Mouse (Mus musculus) forebrain, embryonic 15.5 days (tissue): ENCODE results near the gene Arid1a. TPM values are rescaled to one million over a fixed set of nuclear protein-coding genes. Genes with fewer than 3 reads are reported as not detected.

Source experiments
- ATAC-seq: fragments of 200-750 bp; cut with Nextera tagmentation; replicated peaks from 2 replicates; pipeline ENCODE4 v1.8.0; 2017; ENCODE audit warnings: mild to moderate bottlenecking, moderate TSS enrichment, moderate library complexity
- H3K27ac ChIP-seq: fragments of 300-500 bp; sonication (generic); replicated peaks from 2 replicates; pipeline ENCODE4 v1.5.1; 2015; ENCODE audit warnings: mild to moderate bottlenecking, inconsistent platforms
- H3K27me3 ChIP-seq: fragments of 300-500 bp; sonication (generic); 2 replicates; pipeline ENCODE4 v1.6.1; 2015; ENCODE audit warnings: inconsistent platforms
- H3K36me3 ChIP-seq: fragments of 300-500 bp; sonication (generic); 2 replicates; pipeline ENCODE4 v1.6.1; 2015; ENCODE audit warnings: mild to moderate bottlenecking, inconsistent platforms
- H3K4me1 ChIP-seq: fragments of 300-500 bp; sonication (generic); 2 replicates; pipeline ENCODE4 v1.6.1; 2015; ENCODE audit warnings: inconsistent platforms
- H3K4me2 ChIP-seq: fragments of 300-500 bp; sonication (generic); replicated peaks from 2 replicates; pipeline ENCODE4 v1.6.1; 2015; ENCODE audit warnings: mild to moderate bottlenecking, inconsistent platforms
- H3K4me3 ChIP-seq: fragments of 300-500 bp; sonication (generic); 2 replicates; pipeline ENCODE4 v1.5.1; 2015; ENCODE audit warnings: mild to moderate bottlenecking, inconsistent platforms
- H3K9ac ChIP-seq: fragments of 300-500 bp; sonication (generic); replicated peaks from 2 replicates; pipeline ENCODE4 v1.6.1; 2015; ENCODE audit warnings: mild to moderate bottlenecking, inconsistent platforms
- H3K9me3 ChIP-seq: fragments of 300-500 bp; sonication (generic); 2 replicates; pipeline ENCODE4 v1.6.1; 2016; ENCODE audit warnings: inconsistent platforms
- WGBS: fragments of 180-500 bp; shearing (Covaris S2); methylation state at CpG from one replicate; pipeline ENCODE4 v1.1.7; 2015; ENCODE audit warnings: mixed read lengths; 5-methylcytosine and 5-hydroxymethylcytosine counted together
- polyA plus RNA-seq: library from polyadenylated mRNA; unstranded; fragments of >200 nt; fragmentation: Nextera tagmentation; extraction: Ambion mirVana; gene quantifications from 2 replicates; pipeline ENCODE4 v1.2.1, GENCODE M21; 2015

Arid1a gene
- polyA plus RNA-seq, 1 experiment from 2014 or later, result 40.9 TPM

GRCm38 (mm10) chr4:133688417-133689067, 68.0 kb downstream of the Arid1a start:
- Histone ChIP-seq H3K36me3 (peaks cover 97% of the 10 kb centered on the region), H3K27ac (no peak overlapping the region), H3K27me3 (no peaks in the 10 kb centered on the region), H3K9me3 (no peaks in the 10 kb centered on the region), H3K4me1 (peaks cover 29% of the 10 kb centered on the region), H3K4me2 (no peak overlapping the region), H3K9ac (no peak overlapping the region), H3K4me3 (no peak overlapping the region)
- ATAC-seq, result peak; percentile 38
- WGBS, result 48% methylated on average over 7 of the region's 7 CpGs

GRCm38 (mm10) chr4:133687126-133687525, 69.4 kb downstream of the Arid1a start:
- Histone ChIP-seq H3K4me2 (no peak overlapping the region), H3K36me3 (peaks cover 96% of the 10 kb centered on the region), H3K4me3 (no peak overlapping the region), H3K9me3 (no peaks in the 10 kb centered on the region), H3K9ac (no peak overlapping the region), H3K4me1 (peaks cover 29% of the 10 kb centered on the region), H3K27ac (no peak overlapping the region), H3K27me3 (no peaks in the 10 kb centered on the region)
- 88% methylated on average over 5 of the region's 5 CpGs for WGBS
- ATAC-seq, result no peak

GRCm38 (mm10) chr4:133686512-133686911, 70.1 kb downstream of the Arid1a start:
- Histone ChIP-seq H3K27ac (no peak overlapping the region), H3K4me3 (no peak overlapping the region), H3K4me2 (no peak overlapping the region), H3K27me3 (no peaks in the 10 kb centered on the region), H3K36me3 (peaks cover 96% of the 10 kb centered on the region), H3K4me1 (peaks cover 29% of the 10 kb centered on the region), H3K9me3 (no peaks in the 10 kb centered on the region), H3K9ac (no peak overlapping the region)
- no peak for ATAC-seq
- WGBS, result 91% methylated on average over 11 of the region's 11 CpGs

- Histone ChIP-seq H3K27me3 (no peaks in the 10 kb centered on the region), H3K9ac (no peak overlapping the region), H3K4me2 (no peak overlapping the region), H3K36me3 (peaks cover 61% of the 10 kb centered on the region), H3K4me3 (no peak overlapping the region), H3K4me1 (peaks cover 16% of the 10 kb centered on the region), H3K27ac (no peak overlapping the region), H3K9me3 (no peaks in the 10 kb centered on the region)
- WGBS, result 84% methylated on average over 14 of the region's 14 CpGs
- ATAC-seq, result no peak
Observed at GRCm38 (mm10) chr4:133680206-133680786, 76.3 kb downstream of the Arid1a start.

GRCm38 (mm10) chr4:133679629-133680028, 76.9 kb downstream of the Arid1a start:
- Histone ChIP-seq H3K9me3 (no peaks in the 10 kb centered on the region), H3K36me3 (peaks cover 54% of the 10 kb centered on the region), H3K27me3 (no peaks in the 10 kb centered on the region), H3K4me2 (no peak overlapping the region), H3K9ac (no peak overlapping the region), H3K4me1 (peaks cover 18% of the 10 kb centered on the region), H3K27ac (no peak overlapping the region), H3K4me3 (no peak overlapping the region)
- 86% methylated on average over 7 of the region's 7 CpGs for WGBS
- no peak for ATAC-seq

GRCm38 (mm10) chr4:133677266-133677665, 79.3 kb downstream of the Arid1a start:
- Histone ChIP-seq H3K4me1 (peaks cover 36% of the 10 kb centered on the region), H3K4me2 (no peak overlapping the region), H3K9ac (no peak overlapping the region), H3K36me3 (peaks cover 32% of the 10 kb centered on the region), H3K9me3 (no peaks in the 10 kb centered on the region), H3K27ac (peak overlapping the region; percentile 63; the same call in 1 of the 2 replicates), H3K27me3 (no peaks in the 10 kb centered on the region), H3K4me3 (no peak overlapping the region)
- 71% methylated on average over 7 of the region's 7 CpGs for WGBS
- no peak for ATAC-seq

GRCm38 (mm10) chr4:133676189-133676588, 80.4 kb downstream of the Arid1a start:
- 12% methylated on average over 3 of the region's 3 CpGs for WGBS
- H3K27ac ChIP-seq, result peak overlapping the region; percentile 63
- peaks cover 44% of the 10 kb centered on the region for H3K4me1 ChIP-seq
- H3K36me3 ChIP-seq, result peaks cover 21% of the 10 kb centered on the region
- no peaks in the 10 kb centered on the region for H3K27me3 ChIP-seq
- H3K4me2 ChIP-seq, result no peak overlapping the region
- H3K9me3 ChIP-seq, result no peaks in the 10 kb centered on the region
- no peak overlapping the region for H3K4me3 ChIP-seq
- ATAC-seq, result no peak
- no peak overlapping the region for H3K9ac ChIP-seq

GRCm38 (mm10) chr4:133675594-133676016, 81.0 kb downstream of the Arid1a start:
- 2% methylated on average over 5 of the region's 5 CpGs for WGBS
- Histone ChIP-seq H3K36me3 (peaks cover 15% of the 10 kb centered on the region), H3K27me3 (no peaks in the 10 kb centered on the region), H3K9me3 (no peaks in the 10 kb centered on the region), H3K4me2 (no peak overlapping the region), H3K27ac (peak overlapping the region; percentile 63), H3K4me1 (peaks cover 49% of the 10 kb centered on the region), H3K9ac (no peak overlapping the region), H3K4me3 (no peak overlapping the region)
- ATAC-seq, result 0 out of 2 replicates have a peak, but pooled peaks have one; percentile 20

- Histone ChIP-seq H3K4me1 (peaks cover 57% of the 10 kb centered on the region), H3K27ac (peak overlapping the region; percentile 99; the same call in 1 of the 2 replicates), H3K4me2 (0 out of 2 replicates have a peak overlapping the region, but pooled peaks have one; percentile 17), H3K36me3 (0 out of 2 replicates have a peak, but pooled peaks cover 3% of the 10 kb centered on the region), H3K27me3 (no peaks in the 10 kb centered on the region), H3K9me3 (no peaks in the 10 kb centered on the region), H3K4me3 (no peak overlapping the region), H3K9ac (0 out of 2 replicates have a peak overlapping the region, but pooled peaks have one; percentile 3)
- ATAC-seq, result no peak
- WGBS, result 76% methylated on average over 8 of the region's 8 CpGs
Observed at GRCm38 (mm10) chr4:133674331-133674695, 82.3 kb downstream of the Arid1a start.

- Histone ChIP-seq H3K27me3 (no peaks in the 10 kb centered on the region), H3K9me3 (no peaks in the 10 kb centered on the region), H3K4me1 (peaks cover 57% of the 10 kb centered on the region), H3K4me3 (no peak overlapping the region), H3K9ac (peak overlapping the region; percentile 87; the same call in 1 of the 2 replicates), H3K36me3 (no peaks in the 10 kb centered on the region), H3K4me2 (peak overlapping the region; percentile 79; the same call in 1 of the 2 replicates), H3K27ac (peak overlapping the region; percentile 99)
- 37% methylated on average over 10 of the region's 10 CpGs for WGBS
- ATAC-seq, result no peak
Observed at GRCm38 (mm10) chr4:133673666-133674330, 82.8 kb downstream of the Arid1a start.

- peaks cover 57% of the 10 kb centered on the region for H3K4me1 ChIP-seq
- 3% methylated on average over 24 of the region's 24 CpGs for WGBS
- ATAC-seq, result no peak
Observed at GRCm38 (mm10) chr4:133672845-133673647, 83.5 kb downstream of the Arid1a start.

More at GRCm38 (mm10) chr4:133672845-133673647, 83.5 kb downstream of the Arid1a start:
- peak overlapping the region; percentile 99 for H3K27ac ChIP-seq
- no peaks in the 10 kb centered on the region for H3K9me3 ChIP-seq
- no peaks in the 10 kb centered on the region for H3K36me3 ChIP-seq
- H3K4me3 ChIP-seq, result peak overlapping the region; percentile 90
- no peaks in the 10 kb centered on the region for H3K27me3 ChIP-seq
- H3K9ac ChIP-seq, result peak overlapping the region; percentile 87
- H3K4me2 ChIP-seq, result peak overlapping the region; percentile 79
